Mouse (Mus musculus) gastrocnemius, adult 2 months (tissue): ENCODE measurements around the gene Tbc1d19. TPM values are rescaled to one million over a fixed set of nuclear protein-coding genes. Genes with fewer than 3 reads are reported as not detected.

Experiments
- DNase-seq: peaks from one replicate; pipeline ENCODE4 v3.0.0; 2022
- H3K27ac ChIP-seq: fragments of 200-600 bp; 2 replicates; pipeline ENCODE4 v1.8.1; 2022; ENCODE audit warnings: mild to moderate bottlenecking
- H3K4me3 ChIP-seq: fragments of 200-600 bp; 2 replicates; pipeline ENCODE4 v1.8.1; 2022; ENCODE audit warnings: mild to moderate bottlenecking, moderate library complexity
- CTCF ChIP-seq: fragments of 200-600 bp; IDR thresholded peaks from 2 replicates; pipeline ENCODE4 v1.8.1; 2022; ENCODE audit warnings: antibody characterized with exemption, mild to moderate bottlenecking, moderate library complexity
- intact Hi-C: fragments of 180-260 bp; cut with DNase I; formaldehyde crosslinking; loops from one replicate; pipeline ENCODE4 v1.15.1; 2025
- total RNA-seq, 2 experiments: library from RNA; stranded (reverse); gene quantifications; 2 replicates each; pipeline ENCODE4 v1.2.3; 2021

The Tbc1d19 gene
- total RNA-seq, 2 experiments from 2014 or later: 18.2 to 33.6 TPM

DNA sequence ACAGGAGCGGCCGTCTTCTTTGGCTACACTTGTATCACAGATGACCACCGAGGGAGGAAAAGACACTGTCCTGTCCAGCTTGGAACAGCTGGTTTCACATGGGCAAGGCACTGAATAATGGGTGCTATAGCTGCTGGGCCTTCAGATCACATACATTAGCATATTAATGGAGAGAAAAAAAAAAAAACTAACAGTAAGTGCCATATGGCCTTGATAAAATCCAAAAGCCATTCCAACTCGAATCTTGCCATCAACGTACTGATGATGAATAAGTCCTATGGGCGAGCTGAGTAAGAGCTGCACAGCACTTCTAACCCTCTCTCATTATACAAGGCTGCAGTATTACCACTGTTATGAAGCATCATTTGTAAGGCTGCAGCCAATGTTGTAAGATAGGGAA is 45.2 kb downstream of the Tbc1d19 start:
- TF ChIP-seq CTCF: no peak
- no peak for DNase-seq
- no peak overlapping the region for H3K4me3 ChIP-seq
- intact Hi-C loops: no loop called here
- H3K27ac ChIP-seq: no peak overlapping the region

DNA sequence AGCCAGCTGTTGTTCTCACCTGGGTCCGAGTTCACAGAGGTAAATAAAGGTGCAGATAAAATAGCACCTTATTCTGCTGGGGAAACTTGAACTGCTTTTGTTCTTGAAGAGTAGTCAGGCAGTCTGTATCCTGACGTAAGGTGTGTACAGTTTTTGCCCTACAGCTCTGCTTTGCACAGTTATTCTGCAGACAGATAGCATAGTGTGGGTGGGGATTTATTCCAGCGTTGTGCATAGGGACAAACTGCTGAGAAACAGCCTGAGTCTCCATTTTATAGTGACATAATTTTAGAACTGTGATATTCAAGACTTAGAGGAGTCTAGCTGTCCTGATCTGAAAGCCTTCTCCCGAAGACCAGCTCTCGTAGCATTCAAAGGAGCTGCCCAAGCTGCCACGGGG is 46.6 kb downstream of the Tbc1d19 start:
- Histone ChIP-seq H3K4me3 (no peak overlapping the region), H3K27ac (peak overlapping the region; percentile 24; the same call in 1 of the 2 replicates)
- no peak for DNase-seq
- no peak for TF ChIP-seq CTCF
- intact Hi-C loops: no loop called here

DNA sequence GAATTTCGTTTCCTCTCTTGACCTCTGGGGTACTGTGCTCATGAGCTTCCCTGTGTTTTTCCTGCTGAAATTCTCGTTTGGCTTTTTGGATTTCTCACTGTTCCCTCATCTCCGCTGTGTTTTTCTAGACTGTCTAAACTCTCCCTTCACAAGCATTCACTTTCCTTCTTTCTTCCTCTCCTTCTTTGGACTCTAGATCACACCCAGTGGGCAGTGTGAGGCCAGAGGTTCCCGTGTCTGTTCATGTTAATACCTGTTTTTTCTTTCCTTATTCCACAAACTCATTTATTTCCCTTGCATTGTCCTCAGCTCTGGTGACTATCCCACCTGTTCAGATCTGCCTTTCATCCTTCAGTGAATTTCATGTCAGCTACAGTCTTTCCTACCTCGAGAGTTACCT is 55.7 kb downstream of the Tbc1d19 start:
- intact Hi-C loops: no loop called here
- no peak overlapping the region for H3K4me3 ChIP-seq
- TF ChIP-seq CTCF: no peak
- no peak for DNase-seq
- H3K27ac ChIP-seq: peak overlapping the region; percentile 88

DNA sequence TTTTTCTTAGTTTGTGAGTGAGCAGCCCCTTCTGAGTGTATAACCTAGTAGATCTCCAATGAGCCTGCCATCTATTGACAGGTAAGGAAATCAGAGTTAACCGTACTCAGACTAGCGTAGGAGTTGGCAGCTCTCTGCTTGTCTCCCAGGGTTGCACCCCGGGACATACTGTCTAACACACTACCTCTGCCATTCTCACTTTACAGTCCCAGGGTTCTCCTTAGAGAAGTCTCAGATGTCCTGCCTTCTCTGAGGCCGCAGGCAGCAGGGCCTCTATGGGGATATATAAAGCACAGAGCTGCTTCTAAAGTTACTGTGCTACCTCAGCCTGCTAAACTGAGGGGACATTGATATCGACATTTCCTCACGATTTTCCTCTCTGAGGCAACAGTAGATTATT is 56.6 kb downstream of the Tbc1d19 start:
- DNase-seq: peak; percentile 70
- Histone ChIP-seq H3K27ac (peak overlapping the region; percentile 88), H3K4me3 (0 out of 2 replicates have a peak overlapping the region, but pooled peaks have one; percentile 9)
- intact Hi-C loops: no loop called here
- no peak; the same call in 1 of the 2 replicates for TF ChIP-seq CTCF

DNA sequence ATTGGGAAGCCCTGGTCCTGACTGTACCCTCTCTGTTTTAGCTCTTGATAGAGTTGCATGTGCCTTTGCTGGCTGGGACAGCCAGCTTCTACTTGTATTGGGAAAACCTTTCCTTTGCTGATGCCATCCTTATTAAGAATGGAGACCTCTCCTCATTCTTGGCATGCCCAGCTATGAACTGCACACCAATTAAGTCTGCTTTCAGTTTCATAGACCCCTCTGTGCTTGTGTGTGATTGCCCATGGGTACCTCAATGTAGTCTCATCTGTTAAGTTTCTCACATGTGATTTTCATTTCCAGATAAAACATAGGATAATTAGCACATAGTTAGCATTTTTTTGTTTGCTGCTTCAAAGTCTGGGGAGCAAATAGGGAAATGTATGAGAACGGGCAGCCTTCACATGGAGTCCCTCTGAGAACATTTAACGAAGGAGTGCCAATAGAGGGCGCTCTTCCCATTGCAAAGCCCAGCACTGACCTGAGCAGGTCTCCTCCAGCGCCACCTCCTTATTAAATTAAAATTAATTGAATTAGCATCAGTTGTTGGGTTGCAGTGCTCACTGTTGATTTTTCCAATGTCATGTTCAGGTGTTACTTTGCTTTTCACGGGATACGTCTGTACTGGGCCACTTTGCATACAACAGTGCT is 62.4 kb downstream of the Tbc1d19 start:
- intact Hi-C loops: loop anchor here (1.0 kb wide), 2 partner anchors 128 to 242 kb away; no protein-coding TSS in a partner anchor
- peak; percentile 94 for TF ChIP-seq CTCF
- H3K27ac ChIP-seq: no peak overlapping the region
- H3K4me3 ChIP-seq: no peak overlapping the region
- DNase-seq: peak; percentile 68

DNA sequence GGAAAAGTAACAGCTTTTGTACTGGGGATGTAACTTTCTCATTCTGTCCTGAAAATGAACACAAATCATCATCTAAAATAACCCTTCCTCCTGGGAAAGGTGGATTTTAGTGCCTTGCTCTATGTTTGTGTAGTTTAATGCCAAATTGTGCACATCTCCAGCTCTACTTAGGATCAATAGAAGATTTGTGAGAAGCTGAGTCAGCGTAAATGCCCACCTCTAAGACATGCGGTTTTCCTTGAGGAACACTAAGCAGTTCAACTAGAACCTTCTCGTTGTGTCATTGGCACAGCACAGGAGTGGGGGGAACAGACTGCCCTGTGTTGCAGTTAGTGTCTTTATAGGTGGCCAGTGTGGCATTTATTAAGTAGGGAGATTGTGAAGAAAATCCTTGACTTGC is 65.6 kb downstream of the Tbc1d19 start:
- H3K4me3 ChIP-seq: no peak overlapping the region
- no peak overlapping the region for H3K27ac ChIP-seq
- DNase-seq: no peak
- no peak for TF ChIP-seq CTCF
- intact Hi-C loops: no loop called here

DNA sequence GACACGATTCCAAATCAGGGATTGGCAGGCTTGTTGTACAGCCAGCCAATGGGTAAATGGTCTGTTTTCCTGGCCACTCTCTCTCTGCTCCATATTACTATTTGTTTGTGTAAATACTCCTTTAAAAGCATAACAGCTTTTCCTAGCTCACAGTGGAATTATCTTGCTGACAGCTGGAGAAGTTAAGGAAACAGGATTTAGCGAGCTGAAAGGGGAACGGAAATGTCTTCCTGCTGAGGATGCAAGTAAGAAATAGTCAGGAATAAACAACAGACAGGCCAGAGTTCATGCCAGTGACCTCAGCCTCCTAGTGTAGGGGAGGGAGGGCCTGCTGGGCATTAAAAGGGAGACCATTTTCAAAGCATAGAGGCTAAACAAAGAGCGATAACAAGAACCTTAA is 71.3 kb downstream of the Tbc1d19 start:
- no peak overlapping the region for H3K4me3 ChIP-seq
- intact Hi-C loops: no loop called here
- TF ChIP-seq CTCF: no peak
- H3K27ac ChIP-seq: peak overlapping the region; percentile 29
- no peak for DNase-seq

DNA sequence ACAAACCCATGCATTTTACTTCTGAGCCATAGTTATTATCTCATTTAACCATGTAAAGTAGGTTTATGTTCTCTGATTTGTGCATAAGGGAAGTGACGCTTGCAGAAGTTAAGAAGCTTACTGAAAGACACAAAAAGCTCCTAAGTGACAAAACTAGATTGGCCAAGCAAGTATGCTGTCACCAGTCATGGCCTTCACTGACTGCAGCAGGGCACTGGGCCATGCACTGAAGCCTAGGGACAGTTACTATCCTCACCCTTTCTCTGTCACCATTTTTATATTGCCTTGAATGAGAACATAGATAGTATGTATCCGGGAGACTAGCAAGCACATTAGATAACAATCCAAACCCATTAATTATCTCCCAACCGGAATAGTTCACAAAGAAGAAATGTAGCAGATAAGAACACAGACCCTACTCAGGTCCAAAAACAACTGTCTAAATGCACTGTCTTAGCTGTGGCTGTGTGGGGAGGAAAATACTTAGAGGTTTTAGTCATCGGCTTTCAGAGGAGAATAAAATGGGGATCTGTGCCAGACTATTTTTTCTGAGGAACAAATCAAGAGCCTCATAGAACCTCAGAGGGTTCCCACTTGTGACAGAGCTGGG is 72.1 kb downstream of the Tbc1d19 start:
- DNase-seq: no peak
- no peak for TF ChIP-seq CTCF
- peak overlapping the region; percentile 29; the same call in 1 of the 2 replicates for H3K27ac ChIP-seq
- intact Hi-C loops: no loop called here
- H3K4me3 ChIP-seq: no peak overlapping the region

DNA sequence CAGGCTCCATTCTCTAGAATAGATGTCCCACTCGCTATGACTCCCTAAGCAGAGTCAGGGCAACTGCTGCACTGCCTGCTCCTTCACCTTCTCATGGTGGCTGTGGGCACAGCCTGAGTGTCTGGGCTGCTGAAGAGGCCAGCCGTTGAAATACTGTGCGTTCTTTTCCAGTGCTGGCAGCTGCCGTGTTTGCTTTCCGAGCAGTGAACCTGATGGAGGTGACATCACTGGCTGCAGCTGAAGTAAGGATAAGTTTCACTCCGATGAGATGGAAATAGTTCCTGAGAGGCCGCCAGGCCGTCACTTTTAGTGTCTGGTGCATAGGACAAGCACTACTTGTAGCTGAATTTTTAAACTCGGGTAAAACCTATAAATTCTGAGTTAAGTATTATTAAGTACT is 92.0 kb downstream of the Tbc1d19 start:
- H3K4me3 ChIP-seq: no peak overlapping the region
- intact Hi-C loops: loop anchor here (5.0 kb wide), 1 partner anchor 36 kb away; no protein-coding TSS in a partner anchor
- peak; percentile 90 for DNase-seq
- H3K27ac ChIP-seq: peak overlapping the region; percentile 89
- no peak for TF ChIP-seq CTCF

DNA sequence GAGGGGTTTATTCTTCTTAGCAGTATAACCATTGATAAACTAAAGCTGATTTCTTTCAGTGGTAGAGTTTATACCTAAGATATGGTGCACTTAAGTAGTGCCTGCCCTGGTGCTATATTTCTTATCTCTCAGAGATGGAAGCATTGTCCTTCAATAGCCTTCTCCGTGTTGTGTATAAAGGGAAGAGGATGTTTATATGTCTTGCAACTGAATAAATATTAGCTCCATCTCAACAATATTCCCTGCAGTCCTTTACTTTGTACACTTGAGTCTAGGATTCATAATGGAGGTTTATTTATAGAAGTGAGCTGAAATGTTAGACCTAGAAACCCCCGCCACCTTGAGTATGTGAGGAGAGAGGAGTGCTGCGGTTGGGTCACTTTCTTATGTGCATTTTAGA is 93.4 kb downstream of the Tbc1d19 start:
- H3K4me3 ChIP-seq: no peak overlapping the region
- no peak for TF ChIP-seq CTCF
- DNase-seq: no peak
- H3K27ac ChIP-seq: peak overlapping the region; percentile 89
- intact Hi-C loops: loop anchor here (5.0 kb wide), 1 partner anchor 35 kb away; no protein-coding TSS in a partner anchor

DNA sequence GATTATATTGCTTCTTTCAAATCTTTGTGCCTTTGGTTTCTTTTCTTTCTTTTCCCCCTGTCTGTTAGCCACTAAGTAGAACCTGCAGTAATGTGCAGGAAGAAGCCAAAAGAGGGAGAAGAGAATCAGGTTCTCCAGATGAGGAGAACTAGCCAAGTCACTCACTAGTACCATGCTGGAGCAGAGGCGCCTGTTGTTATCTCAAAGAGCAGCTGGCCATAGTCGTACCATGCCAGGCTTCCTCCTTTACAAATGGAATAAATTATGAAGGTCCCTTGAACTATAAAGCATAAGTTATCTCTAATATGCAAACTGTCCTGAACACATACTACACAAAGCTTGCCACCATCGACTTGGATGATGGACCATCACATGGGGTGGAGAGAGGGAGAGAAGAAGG is 99.8 kb downstream of the Tbc1d19 start:
- TF ChIP-seq CTCF: no peak
- intact Hi-C loops: no loop called here
- no peak overlapping the region for H3K27ac ChIP-seq
- no peak overlapping the region for H3K4me3 ChIP-seq
- no peak for DNase-seq

DNA sequence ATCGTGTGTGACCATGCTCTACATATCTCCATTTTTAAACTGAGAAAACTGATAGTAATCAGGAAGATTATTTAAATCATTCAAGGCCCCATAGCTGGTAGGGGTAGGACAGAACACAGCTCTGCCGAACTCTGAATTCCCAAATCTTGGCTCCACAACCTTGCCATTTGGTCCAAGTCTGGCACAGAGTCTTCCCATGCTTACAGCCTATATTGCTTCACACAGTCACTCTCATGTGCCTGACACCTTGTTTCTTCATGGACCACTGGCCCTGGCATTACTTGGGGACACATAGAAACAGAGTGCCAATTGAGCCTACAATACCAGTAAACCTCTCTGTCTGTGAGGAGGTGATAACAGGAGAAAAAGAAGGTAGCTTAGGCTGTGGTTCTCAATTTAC is 111.0 kb downstream of the Tbc1d19 start:
- intact Hi-C loops: no loop called here
- no peak overlapping the region for H3K27ac ChIP-seq
- no peak for DNase-seq
- no peak overlapping the region for H3K4me3 ChIP-seq
- no peak for TF ChIP-seq CTCF

DNA sequence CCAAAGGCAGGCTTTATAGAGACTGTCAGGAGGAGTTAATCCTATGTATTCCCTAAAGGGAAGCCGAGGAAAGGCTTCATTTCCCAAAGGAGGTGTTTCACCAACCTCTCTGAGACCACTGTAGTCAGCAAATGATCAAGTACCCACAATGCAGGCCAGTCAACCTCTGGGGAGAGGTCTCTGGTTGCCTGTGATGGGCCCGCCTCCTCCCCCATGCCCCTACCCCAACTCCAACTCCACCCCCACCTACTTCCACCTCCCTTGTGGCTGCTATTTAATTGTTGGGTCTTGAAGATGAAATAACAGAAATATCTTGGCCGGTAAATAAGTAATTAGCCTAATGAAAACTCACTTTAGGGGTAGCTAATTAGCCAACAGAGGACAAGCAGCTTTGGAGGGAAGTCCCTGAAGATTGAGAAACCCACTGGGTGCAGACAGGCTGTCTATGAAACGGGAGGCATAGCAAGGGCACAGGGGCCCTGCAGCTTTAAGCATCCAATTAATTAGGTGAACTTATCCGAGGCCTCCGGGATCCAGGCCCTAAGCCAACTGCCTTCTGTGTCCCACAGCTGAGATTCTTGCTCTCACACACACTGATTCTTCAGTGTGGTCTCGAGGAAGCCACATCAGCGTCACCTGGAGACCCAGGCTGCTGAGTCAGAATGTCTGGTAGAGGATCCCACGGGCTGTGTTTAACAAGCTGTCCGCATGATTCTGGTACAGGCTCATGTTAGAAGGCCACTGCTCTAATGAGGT is 112.9 kb downstream of the Tbc1d19 start:
- Histone ChIP-seq H3K27ac (no peak overlapping the region), H3K4me3 (no peak overlapping the region)
- intact Hi-C loops: no loop called here
- DNase-seq: no peak
- TF ChIP-seq CTCF: no peak
